In the genomic region with DNA sequence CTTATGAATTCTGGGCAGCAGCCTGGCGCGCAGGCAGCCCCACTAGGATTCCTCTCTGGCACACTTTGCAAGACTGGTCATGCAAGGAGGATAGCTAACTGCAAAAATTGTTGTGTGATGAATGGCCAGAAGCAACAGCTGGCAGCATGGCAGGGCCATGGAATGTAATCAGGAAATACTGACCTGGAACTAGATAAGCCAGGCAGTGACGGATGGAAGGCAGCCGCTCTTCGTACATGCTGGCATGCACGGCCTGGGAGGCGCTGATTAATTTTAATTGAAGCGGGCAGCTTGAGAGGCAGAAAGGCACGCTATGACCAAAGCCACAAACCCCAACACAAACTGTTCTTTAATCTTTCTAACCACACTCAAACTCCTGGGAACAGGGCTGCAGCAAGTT, we compare ENCODE assay signal across 8 mouse cellular contexts. TPM values are rescaled to one million over a fixed set of nuclear protein-coding genes. Genes with fewer than 3 reads are reported as not detected.
DNase-seq lines count a peak whose midpoint lies in the region; ATAC-seq lines count a peak whose summit lies in the region.

No protein-coding gene starts in this region.

- H3K27me3 ChIP-seq in limb, embryonic 11.5 days (ENCODE audit: control insufficient read depth, insufficient read depth, low read length), result no peaks in the 10 kb centered on the region
- H3K27me3 ChIP-seq in limb, embryonic 10.5 days (ENCODE audit: low read depth, poor library complexity, severe bottlenecking), result no peaks in the 10 kb centered on the region
- H3K27me3 ChIP-seq in embryonic facial prominence, embryonic 14.5 days (replicated peaks; ENCODE audit: control insufficient read depth, insufficient read depth, low read length), result no peaks in the 10 kb centered on the region
- H3K27me3 ChIP-seq in hindbrain, embryonic 16.5 days (replicated peaks; ENCODE audit: control insufficient read depth, insufficient read depth, low read length), result no peaks in the 10 kb centered on the region
- H3K27me3 ChIP-seq in liver, embryonic 16.5 days (ENCODE audit: control insufficient read depth, insufficient read depth, low read depth, low read length), result no peaks in the 10 kb centered on the region
- H3K27me3 ChIP-seq in forebrain, embryonic 11.5 days (ENCODE audit: control insufficient read depth, insufficient read depth, low read length), result no peaks in the 10 kb centered on the region

- no peaks in the 10 kb centered on the region for H3K9me3 ChIP-seq in limb, embryonic 11.5 days (ENCODE audit: control insufficient read depth, low read length)
- H3K9me3 ChIP-seq in limb, embryonic 10.5 days (replicated peaks), result no peaks in the 10 kb centered on the region
- no peaks in the 10 kb centered on the region for H3K9me3 ChIP-seq in embryonic facial prominence, embryonic 14.5 days (ENCODE audit: control insufficient read depth, low read length)
- no peaks in the 10 kb centered on the region for H3K9me3 ChIP-seq in hindbrain, embryonic 16.5 days (ENCODE audit: control insufficient read depth, low read length)
- H3K9me3 ChIP-seq in liver, embryonic 16.5 days (replicated peaks; ENCODE audit: control insufficient read depth, low read length), result no peaks in the 10 kb centered on the region
- no peaks in the 10 kb centered on the region for H3K9me3 ChIP-seq in forebrain, embryonic 11.5 days (ENCODE audit: control insufficient read depth, low read length)

- ATAC-seq in limb, embryonic 11.5 days (ENCODE audit: insufficient number of reproducible peaks, low FRiP score, low TSS enrichment, low read depth), result no peak
- ATAC-seq in embryonic facial prominence, embryonic 14.5 days (ENCODE audit: low read depth), result peak; percentile 94
- ATAC-seq in hindbrain, embryonic 16.5 days, result peak; percentile 79
- peak; percentile 35 for ATAC-seq in liver, embryonic 16.5 days (ENCODE audit: low read depth)
- ATAC-seq in forebrain, embryonic 11.5 days (replicated peaks; ENCODE audit: low FRiP score), result no peak

- H3K9ac ChIP-seq in limb, embryonic 11.5 days (ENCODE audit: low read length), result no peak overlapping the region
- no peak overlapping the region; the same call in 1 of the 2 replicates for H3K9ac ChIP-seq in embryonic facial prominence, embryonic 14.5 days (ENCODE audit: low read depth, low read length)
- H3K9ac ChIP-seq in hindbrain, embryonic 16.5 days (ENCODE audit: low read depth, low read length), result no peak overlapping the region
- no peak overlapping the region for H3K9ac ChIP-seq in liver, embryonic 16.5 days (ENCODE audit: low read depth, low read length)
- H3K9ac ChIP-seq in forebrain, embryonic 11.5 days (ENCODE audit: low read length), result no peak overlapping the region

- H3K36me3 ChIP-seq in limb, embryonic 11.5 days (ENCODE audit: control insufficient read depth, insufficient read depth, low read length), result no peaks in the 10 kb centered on the region
- no peaks in the 10 kb centered on the region for H3K36me3 ChIP-seq in limb, embryonic 10.5 days
- H3K36me3 ChIP-seq in embryonic facial prominence, embryonic 14.5 days (ENCODE audit: control insufficient read depth, insufficient read depth, low read length), result no peaks in the 10 kb centered on the region
- H3K36me3 ChIP-seq in hindbrain, embryonic 16.5 days (ENCODE audit: control insufficient read depth, insufficient read depth, low read length), result no peaks in the 10 kb centered on the region
- no peaks in the 10 kb centered on the region for H3K36me3 ChIP-seq in liver, embryonic 16.5 days (ENCODE audit: control insufficient read depth, insufficient read depth)
- H3K36me3 ChIP-seq in forebrain, embryonic 11.5 days (ENCODE audit: control insufficient read depth, insufficient read depth, low read length), result no peaks in the 10 kb centered on the region

- no peaks in the 10 kb centered on the region for H3K4me1 ChIP-seq in limb, embryonic 11.5 days (ENCODE audit: control insufficient read depth, insufficient read depth, low read length)
- peaks cover 18% of the 10 kb centered on the region for H3K4me1 ChIP-seq in limb, embryonic 10.5 days
- H3K4me1 ChIP-seq in embryonic facial prominence, embryonic 14.5 days (ENCODE audit: control insufficient read depth, insufficient read depth, low read length), result peaks cover 14% of the 10 kb centered on the region
- peaks cover 4% of the 10 kb centered on the region for H3K4me1 ChIP-seq in hindbrain, embryonic 16.5 days (ENCODE audit: control insufficient read depth, insufficient read depth, low read depth, low read length)
- peaks cover 6% of the 10 kb centered on the region; the same call in 1 of the 2 replicates for H3K4me1 ChIP-seq in liver, embryonic 16.5 days (ENCODE audit: control insufficient read depth, low read depth, low read length)
- H3K4me1 ChIP-seq in forebrain, embryonic 11.5 days (replicated peaks; ENCODE audit: control insufficient read depth, insufficient read depth, low read length), result no peaks in the 10 kb centered on the region

- H3K27ac ChIP-seq in limb, embryonic 11.5 days (replicated peaks; ENCODE audit: low read depth, low read length), result no peak overlapping the region
- no peak overlapping the region for H3K27ac ChIP-seq in limb, embryonic 10.5 days
- H3K27ac ChIP-seq in embryonic facial prominence, embryonic 14.5 days (replicated peaks; ENCODE audit: low read depth, low read length), result no peak overlapping the region; the same call in 1 of the 2 replicates
- H3K27ac ChIP-seq in hindbrain, embryonic 16.5 days (ENCODE audit: low read depth, low read length), result 0 out of 2 replicates have a peak overlapping the region, but pooled peaks have one; percentile 6
- no peak overlapping the region for H3K27ac ChIP-seq in liver, embryonic 16.5 days (ENCODE audit: low read length)
- no peak overlapping the region for H3K27ac ChIP-seq in forebrain, embryonic 11.5 days (ENCODE audit: low read depth, low read length)

- no peak overlapping the region for H3K4me3 ChIP-seq in limb, embryonic 11.5 days (ENCODE audit: low read depth, low read length)
- H3K4me3 ChIP-seq in limb, embryonic 10.5 days, result no peak overlapping the region
- H3K4me3 ChIP-seq in embryonic facial prominence, embryonic 14.5 days (ENCODE audit: low read depth, low read length), result no peak overlapping the region
- no peak overlapping the region for H3K4me3 ChIP-seq in hindbrain, embryonic 16.5 days (ENCODE audit: low read length)
- no peak overlapping the region for H3K4me3 ChIP-seq in liver, embryonic 16.5 days (ENCODE audit: low read depth, low read length)
- no peak overlapping the region for H3K4me3 ChIP-seq in forebrain, embryonic 11.5 days (ENCODE audit: low read depth, low read length)

- H3K4me2 ChIP-seq in limb, embryonic 11.5 days (ENCODE audit: low read depth, severe bottlenecking), result no peak overlapping the region
- H3K4me2 ChIP-seq in embryonic facial prominence, embryonic 14.5 days (ENCODE audit: low read depth, low read length), result peak overlapping the region; percentile 29
- H3K4me2 ChIP-seq in hindbrain, embryonic 16.5 days (ENCODE audit: low read length), result no peak overlapping the region
- no peak overlapping the region for H3K4me2 ChIP-seq in liver, embryonic 16.5 days (ENCODE audit: low read depth, low read length)
- H3K4me2 ChIP-seq in forebrain, embryonic 11.5 days (ENCODE audit: low read depth, low read length, severe bottlenecking), result no peak overlapping the region

- DNase-seq in limb, embryonic 11.5 days (ENCODE audit: low spot score), result peak; percentile 30
- no peak for DNase-seq in limb, embryonic 10.5 days (ENCODE audit: low spot score)
- DNase-seq in embryonic facial prominence, embryonic 14.5 days (ENCODE audit: low spot score), result peak; percentile 82
- DNase-seq in thymus, postnatal 0 days (ENCODE audit: low spot score), result no peak
- DNase-seq in natural killer cell, adult 2 months (ENCODE audit: low spot score in 2 of 2), result no peak
- DNase-seq in forebrain, embryonic 11.5 days (ENCODE audit: low spot score), result no peak

- 61% methylated on average over 9 of the region's 9 CpGs for WGBS in limb, embryonic 11.5 days
- WGBS in limb, embryonic 10.5 days, result 44% methylated on average over 9 of the region's 9 CpGs
- WGBS in embryonic facial prominence, embryonic 14.5 days, result 32% methylated on average over 9 of the region's 9 CpGs
- WGBS in hindbrain, embryonic 16.5 days, result 48% methylated on average over 9 of the region's 9 CpGs
- WGBS in liver, embryonic 16.5 days (ENCODE audit: insufficient replicate concordance), result 20% methylated on average over 9 of the region's 9 CpGs
- 81% methylated on average over 9 of the region's 9 CpGs for WGBS in forebrain, embryonic 11.5 days

RNA-seq across cellular contexts. Expression of a gene that starts 13.8 kb away (rescaled TPM):
- polyA plus RNA-seq in limb, embryonic 11.5 days (2014; fragmentation: Nextera tagmentation; extraction: Ambion mirVana), result 70.6 and 75.0 TPM in 2 replicates
- polyA plus RNA-seq in limb, embryonic 10.5 days (2016; fragmentation: Nextera tagmentation; extraction: Ambion mirVana), result 44.9 and 55.9 TPM in 2 replicates
- 60.6 and 62.9 TPM in 2 replicates for polyA plus RNA-seq in embryonic facial prominence, embryonic 14.5 days (2014; fragmentation: Nextera tagmentation; extraction: Ambion mirVana)
- polyA plus RNA-seq in hindbrain, embryonic 16.5 days (2015; fragmentation: Nextera tagmentation; extraction: Ambion mirVana), result 49.3 and 56.3 TPM in 2 replicates
- 10.0 and 10.4 TPM in 2 replicates for polyA plus RNA-seq in liver, embryonic 16.5 days (2015; fragmentation: Nextera tagmentation; extraction: Ambion mirVana)
- polyA plus RNA-seq in thymus, postnatal 0 days (2015; fragmentation: Nextera tagmentation; extraction: Ambion mirVana), result 46.3 and 61.9 TPM in 2 replicates
- 85.1 and 106 TPM in 2 replicates for polyA plus RNA-seq in forebrain, embryonic 11.5 days (2014; fragmentation: Nextera tagmentation; extraction: Ambion mirVana)

Comparison
In these comparisons a context has a peak if more than half of its experiments do, and no peak if none do; other contexts are left out.
1. DNase-seq: peak in limb, embryonic 11.5 days (single experiment) and embryonic facial prominence, embryonic 14.5 days (single experiment); none in limb, embryonic 10.5 days (single experiment), thymus, postnatal 0 days (single experiment), natural killer cell, adult 2 months (0 of 2) and forebrain, embryonic 11.5 days (single experiment).
2. ATAC-seq: peak in embryonic facial prominence, embryonic 14.5 days (single experiment), hindbrain, embryonic 16.5 days (single experiment) and liver, embryonic 16.5 days (single experiment); none in limb, embryonic 11.5 days (single experiment) and forebrain, embryonic 11.5 days (single experiment).